Mouse (Mus musculus): ENCODE measurements at regions not wholly inside any gene's neighbourhood (a gene's known extent, or its start where the extent isn't known, plus 50 kb on each side); places are given as distances from the start of the nearest gene placed in this dataset.
"Not testable (repeated sequence)": the region's sequence is repeated elsewhere in the genome, so short reads cannot be mapped to it uniquely, and the experiment has no call there.

DNA sequence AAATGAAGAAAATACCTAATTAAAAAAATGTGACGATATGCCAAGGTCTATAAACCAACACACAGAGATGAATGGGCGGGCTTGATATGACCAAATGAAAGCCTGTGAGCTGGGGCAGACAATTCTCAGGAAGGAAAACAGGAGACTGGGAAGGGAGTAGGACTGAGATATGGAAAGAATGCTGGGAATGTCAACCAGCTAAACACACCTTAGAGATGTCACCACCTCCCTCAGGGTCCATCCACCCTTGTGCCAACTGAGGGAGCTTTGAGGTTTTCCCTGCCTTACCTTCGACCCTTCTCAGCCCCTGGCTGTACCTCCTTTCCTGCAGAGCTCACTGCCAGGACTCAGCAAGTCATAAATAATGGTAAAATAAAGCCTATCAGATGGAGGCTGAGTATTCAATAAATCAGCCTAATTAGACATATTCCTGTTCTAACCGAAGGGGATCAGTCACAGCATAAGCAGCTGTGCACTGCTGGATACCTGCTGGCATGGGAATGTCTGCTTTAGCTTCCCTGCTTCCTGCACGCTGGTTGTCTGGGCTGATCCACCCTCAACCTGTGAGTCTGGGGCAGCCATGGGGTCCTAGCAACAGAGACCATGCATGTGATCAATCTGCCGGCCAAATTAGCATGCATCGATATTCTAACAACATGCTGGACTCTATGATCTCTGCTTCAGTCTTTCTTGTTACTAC, 137.4 kb downstream of the Nuak1 start:
- no peak for DNase-seq (ENCODE audit: low read depth, low spot score)

DNA sequence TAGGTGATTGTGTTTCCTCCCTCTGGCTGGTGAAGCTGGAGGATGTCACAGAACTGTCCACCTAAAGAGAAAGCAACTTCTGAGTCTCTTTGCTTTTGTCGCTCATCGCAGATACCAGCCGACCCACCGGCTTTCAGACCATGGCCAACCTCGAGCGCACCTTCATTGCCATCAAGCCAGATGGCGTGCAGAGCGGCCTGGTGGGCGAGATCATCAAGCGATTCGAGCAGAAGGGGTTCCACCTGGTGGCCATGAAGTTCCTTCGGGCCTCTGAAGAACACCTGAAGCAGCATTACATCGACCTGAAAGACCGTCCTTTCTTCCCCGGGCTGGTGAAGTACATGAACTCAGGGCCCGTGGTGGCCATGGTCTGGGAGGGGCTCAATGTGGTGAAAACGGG, 131.7 kb downstream of the Nuak1 start:
- DNase-seq (ENCODE audit: low read depth, low spot score), result not testable (repeated sequence)

- DNase-seq (ENCODE audit: low read depth, low spot score), result no peak
Observed at GRCm38 (mm10) chr10:84310653-84311052, 129.7 kb downstream of the Nuak1 start.

- no peak for DNase-seq (ENCODE audit: low read depth, low spot score)
Observed at GRCm38 (mm10) chr10:84312656-84313055, 127.7 kb downstream of the Nuak1 start.

DNA sequence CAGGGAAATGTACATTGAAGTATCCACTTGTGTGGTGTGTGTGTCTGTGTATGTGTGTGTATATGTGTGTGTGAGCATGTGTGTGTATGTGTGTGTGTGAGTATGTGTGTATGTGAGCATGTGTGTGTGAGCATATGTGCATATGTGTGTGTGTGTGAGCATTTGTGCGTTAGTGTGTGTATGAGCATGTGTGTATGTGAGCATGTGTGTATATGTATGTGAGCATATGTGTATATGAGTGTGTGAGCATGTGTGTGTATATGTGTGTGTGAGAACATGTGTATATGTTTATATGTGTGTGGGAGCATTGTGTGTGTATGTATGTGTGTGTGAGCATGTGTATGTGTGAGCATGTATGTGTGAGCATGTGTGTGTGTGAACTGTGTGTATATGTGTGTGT, 123.5 kb downstream of the Nuak1 start:
- no peak for DNase-seq (ENCODE audit: low read depth, low spot score)

DNA sequence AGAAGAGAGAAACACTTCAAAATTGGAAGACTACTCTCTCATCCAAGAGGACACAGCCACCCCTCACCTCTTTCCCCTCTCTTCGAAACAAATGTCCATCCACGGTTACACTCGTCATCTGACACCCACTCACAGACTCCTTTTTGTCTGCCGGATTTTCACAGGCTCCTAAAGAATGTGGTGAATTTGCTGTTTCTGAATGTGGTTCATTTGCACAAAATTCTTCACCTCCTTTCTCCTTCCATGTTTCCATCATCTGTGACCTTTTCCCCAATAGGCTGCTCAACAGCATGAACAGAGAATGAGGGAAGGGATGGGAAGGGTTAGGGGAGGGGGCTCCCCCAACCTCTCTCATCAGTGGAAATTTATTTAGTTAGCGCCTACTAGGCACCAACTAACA, 122.4 kb downstream of the Nuak1 start:
- DNase-seq (ENCODE audit: low read depth, low spot score), result no peak

Data from telencephalon, adult 2 months (tissue).